Mouse (Mus musculus): ENCODE measurements around the gene Prtn3. TPM values are rescaled to one million over a fixed set of nuclear protein-coding genes. Genes with fewer than 3 reads are reported as not detected.
A peak's percentile ranks its signal among the peaks of the same experiment; 100 is the strongest.

The Prtn3 gene
- total and polyA plus RNA-seq, 2 experiments from 2014 or later: 0.74 TPM; not detected in 1

GRCm38 (mm10) chr10:79928030-79928694, 53.9 kb downstream of the Prtn3 start:
- peaks cover 25% of the 10 kb centered on the region for H3K4me1 ChIP-seq (ENCODE audit: control insufficient read depth, insufficient read depth)
- H3K9ac ChIP-seq (replicated peaks; ENCODE audit: low read depth, low read length): peak overlapping the region; percentile 86
- H3K27me3 ChIP-seq (ENCODE audit: control insufficient read depth, insufficient read depth, low read length): peaks cover 2% of the 10 kb centered on the region; the same call in 1 of the 2 replicates
- H3K4me3 ChIP-seq (ENCODE audit: low read depth, low read length): peak overlapping the region; percentile 88
- H3K9me3 ChIP-seq (replicated peaks; ENCODE audit: control insufficient read depth, low read length): no peaks in the 10 kb centered on the region
- WGBS: 2% methylated on average over 26 of the region's 29 CpGs
- peak overlapping the region; percentile 86 for H3K27ac ChIP-seq (ENCODE audit: low read depth)
- TF ChIP-seq CTCF (IDR thresholded peaks at IDR 0.05; ENCODE audit: low read depth) (no peak), EP300 (IDR thresholded peaks at IDR 0.05; ENCODE audit: low read depth) (no peak)
- DNase-seq (ENCODE audit: low spot score) (no peak), ATAC-seq (ENCODE audit: insufficient read depth, low read depth) (no peak)
- H3K4me2 ChIP-seq (ENCODE audit: low read depth, low read length): peak overlapping the region; percentile 95
- 0 out of 2 replicates have a peak, but pooled peaks cover 7% of the 10 kb centered on the region for H3K36me3 ChIP-seq (replicated peaks; ENCODE audit: control insufficient read depth, insufficient read depth, low read length)

DNA sequence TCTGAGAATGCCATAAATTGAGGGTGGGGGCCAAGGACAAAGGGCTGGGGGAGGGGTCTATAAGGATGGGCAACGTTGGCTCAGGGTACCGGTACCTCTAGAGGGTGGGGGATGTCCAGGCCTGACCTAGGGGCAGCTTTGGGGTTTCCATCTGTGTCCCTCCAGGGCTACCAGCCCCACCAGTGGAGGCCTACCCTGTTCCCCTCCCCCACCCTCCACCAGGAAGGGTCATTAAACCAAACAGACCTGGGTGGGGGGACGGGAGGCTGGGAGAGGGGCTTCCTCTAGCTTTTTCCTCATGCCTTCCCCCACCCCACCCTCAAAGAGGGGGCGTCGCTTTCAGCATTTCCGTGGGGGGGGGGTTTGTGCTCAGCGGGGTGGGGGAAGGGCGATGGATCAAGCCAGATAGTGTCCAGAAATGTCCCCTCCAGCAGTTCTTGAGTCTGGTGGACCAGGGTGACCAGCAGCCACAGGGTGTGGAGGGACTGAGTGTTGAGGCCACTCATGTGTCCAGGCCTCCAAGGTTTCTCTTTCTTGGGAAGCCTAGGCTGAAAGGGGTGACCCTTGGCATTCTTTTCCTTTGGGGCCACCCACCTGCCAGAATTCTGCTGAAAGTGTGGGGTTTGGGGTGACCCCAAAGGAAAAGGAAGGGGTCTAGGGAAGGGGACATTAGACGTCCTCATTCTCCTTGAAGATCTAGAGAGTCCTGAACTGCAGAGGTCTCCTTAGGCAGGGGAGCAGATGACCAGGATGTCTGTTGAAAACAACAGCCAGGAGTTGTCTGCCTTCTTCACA, 54.8 kb downstream of the Prtn3 start:
- TF ChIP-seq CTCF (IDR thresholded peaks at IDR 0.05; ENCODE audit: low read depth) (no peak), EP300 (IDR thresholded peaks at IDR 0.05; ENCODE audit: low read depth) (no peak)
- H3K9me3 ChIP-seq (replicated peaks; ENCODE audit: control insufficient read depth, low read length): no peaks in the 10 kb centered on the region
- no peak overlapping the region for H3K4me3 ChIP-seq (ENCODE audit: low read depth, low read length)
- H3K4me1 ChIP-seq (ENCODE audit: control insufficient read depth, insufficient read depth): peaks cover 25% of the 10 kb centered on the region
- no peak overlapping the region for H3K9ac ChIP-seq (replicated peaks; ENCODE audit: low read depth, low read length)
- H3K27ac ChIP-seq (ENCODE audit: low read depth): no peak overlapping the region
- H3K27me3 ChIP-seq (ENCODE audit: control insufficient read depth, insufficient read depth, low read length): no peaks in the 10 kb centered on the region
- 0 out of 2 replicates have a peak, but pooled peaks cover 7% of the 10 kb centered on the region for H3K36me3 ChIP-seq (replicated peaks; ENCODE audit: control insufficient read depth, insufficient read depth, low read length)
- DNase-seq (ENCODE audit: low spot score) (no peak), ATAC-seq (ENCODE audit: insufficient read depth, low read depth) (no peak)
- WGBS: 36% methylated on average over 7 of the region's 9 CpGs
- peak overlapping the region; percentile 95 for H3K4me2 ChIP-seq (ENCODE audit: low read depth, low read length)

DNA sequence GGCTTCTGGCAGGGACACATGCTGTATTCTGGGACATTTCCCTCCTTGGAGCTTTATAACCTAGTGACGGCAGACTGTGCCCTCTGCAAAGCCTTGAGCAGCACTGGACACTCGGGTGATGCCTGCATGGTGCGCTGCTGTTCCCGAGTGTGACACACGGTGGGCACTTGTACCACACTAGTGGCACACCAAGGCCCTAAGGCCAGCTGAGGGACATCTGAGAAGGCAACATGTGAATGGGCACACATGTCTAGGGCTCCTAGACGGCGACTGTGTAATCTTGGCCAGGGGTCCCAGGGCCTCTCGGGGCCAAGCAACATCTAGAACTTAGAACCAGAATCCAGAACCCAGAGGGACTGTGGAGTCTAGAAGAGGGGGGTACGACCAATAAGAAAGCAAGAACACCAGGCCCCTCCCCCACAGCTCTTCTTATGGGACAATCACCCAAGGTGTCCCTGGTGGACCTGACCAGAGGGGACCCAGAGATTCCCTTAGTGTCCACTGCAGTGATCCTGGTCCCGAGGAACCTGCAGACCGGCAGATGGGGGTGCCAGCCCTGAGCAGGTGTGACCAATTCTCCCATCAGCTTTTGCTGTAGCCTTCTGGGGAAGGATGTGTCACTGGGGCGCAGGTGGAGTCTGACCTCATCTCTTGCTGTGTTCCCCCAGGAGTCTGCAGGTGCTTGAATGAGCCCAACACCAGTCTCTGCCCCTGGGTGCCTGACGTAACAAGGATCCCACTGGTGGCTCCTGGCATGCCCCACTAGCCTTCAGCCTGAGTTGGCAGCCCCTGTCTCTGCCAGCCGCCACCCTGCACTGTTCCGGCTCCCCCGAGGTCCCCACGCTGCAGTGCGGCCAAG, 55.9 kb downstream of the Prtn3 start:
- 0 out of 2 replicates have a peak, but pooled peaks cover 7% of the 10 kb centered on the region for H3K36me3 ChIP-seq (replicated peaks; ENCODE audit: control insufficient read depth, insufficient read depth, low read length)
- no peak overlapping the region for H3K4me3 ChIP-seq (ENCODE audit: low read depth, low read length)
- 87% methylated on average over 18 of the region's 18 CpGs for WGBS
- no peak overlapping the region for H3K27ac ChIP-seq (ENCODE audit: low read depth)
- DNase-seq (ENCODE audit: low spot score) (no peak), ATAC-seq (ENCODE audit: insufficient read depth, low read depth) (no peak)
- no peaks in the 10 kb centered on the region for H3K27me3 ChIP-seq (ENCODE audit: control insufficient read depth, insufficient read depth, low read length)
- peaks cover 25% of the 10 kb centered on the region for H3K4me1 ChIP-seq (ENCODE audit: control insufficient read depth, insufficient read depth)
- no peak for TF ChIP-seq CTCF (IDR thresholded peaks at IDR 0.05; ENCODE audit: low read depth)
- no peak for TF ChIP-seq EP300 (IDR thresholded peaks at IDR 0.05; ENCODE audit: low read depth)
- no peak overlapping the region for H3K9ac ChIP-seq (replicated peaks; ENCODE audit: low read depth, low read length)
- H3K9me3 ChIP-seq (replicated peaks; ENCODE audit: control insufficient read depth, low read length): no peaks in the 10 kb centered on the region
- no peak overlapping the region for H3K4me2 ChIP-seq (ENCODE audit: low read depth, low read length)

DNA sequence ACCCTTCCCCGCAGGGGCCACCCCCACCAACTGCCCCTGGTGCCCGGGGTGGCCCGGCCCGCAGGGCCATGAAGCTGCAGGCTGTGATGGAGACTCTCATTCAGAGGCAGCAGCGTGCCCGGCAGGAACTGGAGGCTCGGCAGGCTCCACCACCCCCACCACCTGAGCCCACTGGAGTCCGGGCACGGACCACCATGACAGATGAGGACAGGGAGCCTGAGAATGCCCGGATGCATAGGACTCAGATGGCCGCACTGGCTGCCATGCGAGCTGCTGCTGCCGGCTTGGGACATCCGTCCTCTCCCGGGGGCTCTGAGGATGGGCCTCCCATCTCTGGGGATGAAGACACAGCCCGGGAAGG, 56.5 kb downstream of the Prtn3 start:
- Histone ChIP-seq H3K27me3 (ENCODE audit: control insufficient read depth, insufficient read depth, low read length) (no peaks in the 10 kb centered on the region), H3K27ac (ENCODE audit: low read depth) (no peak overlapping the region), H3K9me3 (replicated peaks; ENCODE audit: control insufficient read depth, low read length) (no peaks in the 10 kb centered on the region), H3K36me3 (replicated peaks; ENCODE audit: control insufficient read depth, insufficient read depth, low read length) (0 out of 2 replicates have a peak, but pooled peaks cover 7% of the 10 kb centered on the region), H3K9ac (replicated peaks; ENCODE audit: low read depth, low read length) (no peak overlapping the region), H3K4me1 (ENCODE audit: control insufficient read depth, insufficient read depth) (peaks cover 22% of the 10 kb centered on the region), H3K4me3 (ENCODE audit: low read depth, low read length) (no peak overlapping the region), H3K4me2 (ENCODE audit: low read depth, low read length) (no peak overlapping the region)
- ATAC-seq (ENCODE audit: insufficient read depth, low read depth): no peak
- WGBS: 90% methylated on average over 16 of the region's 16 CpGs
- DNase-seq (ENCODE audit: low spot score): no peak
- TF ChIP-seq EP300 (IDR thresholded peaks at IDR 0.05; ENCODE audit: low read depth) (no peak), CTCF (IDR thresholded peaks at IDR 0.05; ENCODE audit: low read depth) (no peak)

DNA sequence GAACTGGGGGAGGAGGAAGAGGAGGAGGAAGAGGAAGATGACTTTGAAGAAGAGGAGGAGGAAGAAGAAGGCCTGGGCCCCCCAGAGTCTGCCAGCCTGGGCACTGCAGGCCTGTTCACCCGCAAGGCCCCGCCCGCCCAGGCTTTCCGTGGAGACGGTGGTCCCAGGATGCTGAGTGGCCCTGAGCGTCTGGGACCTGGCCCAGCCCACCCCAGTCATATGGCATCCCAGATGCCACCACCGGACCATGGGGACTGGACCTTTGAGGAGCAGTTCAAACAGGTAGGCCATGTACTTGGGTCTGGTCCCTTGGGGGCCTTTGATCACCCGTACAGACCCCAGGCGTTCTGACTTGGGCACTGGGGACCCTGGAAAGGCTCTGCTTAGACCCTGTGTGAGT, 57.5 kb downstream of the Prtn3 start:
- 85% methylated on average over 9 of the region's 9 CpGs for WGBS
- no peak overlapping the region for H3K4me2 ChIP-seq (ENCODE audit: low read depth, low read length)
- no peak for DNase-seq (ENCODE audit: low spot score)
- no peaks in the 10 kb centered on the region for H3K27me3 ChIP-seq (ENCODE audit: control insufficient read depth, insufficient read depth, low read length)
- H3K4me3 ChIP-seq (ENCODE audit: low read depth, low read length): no peak overlapping the region
- H3K4me1 ChIP-seq (ENCODE audit: control insufficient read depth, insufficient read depth): peaks cover 19% of the 10 kb centered on the region
- no peak overlapping the region for H3K9ac ChIP-seq (replicated peaks; ENCODE audit: low read depth, low read length)
- no peaks in the 10 kb centered on the region for H3K9me3 ChIP-seq (replicated peaks; ENCODE audit: control insufficient read depth, low read length)
- H3K27ac ChIP-seq (ENCODE audit: low read depth): no peak overlapping the region
- no peak for ATAC-seq (ENCODE audit: insufficient read depth, low read depth)
- 0 out of 2 replicates have a peak, but pooled peaks cover 7% of the 10 kb centered on the region for H3K36me3 ChIP-seq (replicated peaks; ENCODE audit: control insufficient read depth, insufficient read depth, low read length)
- TF ChIP-seq CTCF (IDR thresholded peaks at IDR 0.05; ENCODE audit: low read depth) (no peak), EP300 (IDR thresholded peaks at IDR 0.05; ENCODE audit: low read depth) (no peak)
